Mouse (Mus musculus): ENCODE results near the gene Ak5. TPM values are rescaled to one million over a fixed set of nuclear protein-coding genes. Genes with fewer than 3 reads are reported as not detected.

Ak5 gene
- total and polyA plus RNA-seq, 2 experiments from 2014 or later, result 14.6 to 27.2 TPM

GRCm38 (mm10) chr3:152470347-152470746, 197.8 kb downstream of the Ak5 start:
- 84% methylated on average over 10 of the region's 10 CpGs for WGBS

GRCm38 (mm10) chr3:152469423-152470200, 198.5 kb downstream of the Ak5 start:
- no peak for ATAC-seq

More at GRCm38 (mm10) chr3:152470347-152470746, 197.8 kb downstream of the Ak5 start:
- DNase-seq, result no peak
- Histone ChIP-seq H3K36me3 (ENCODE audit: insufficient read depth) (no peaks in the 10 kb centered on the region), H3K4me1 (ENCODE audit: insufficient read depth) (no peaks in the 10 kb centered on the region), H3K27ac (ENCODE audit: low read depth, low read length) (no peak overlapping the region), H3K9me3 (ENCODE audit: low read length) (no peaks in the 10 kb centered on the region), H3K9ac (no peak overlapping the region), H3K4me2 (ENCODE audit: low read depth) (no peak overlapping the region), H3K27me3 (ENCODE audit: insufficient read depth, low read length) (no peaks in the 10 kb centered on the region), H3K4me3 (ENCODE audit: low read depth, low read length) (no peak overlapping the region)
- TF ChIP-seq CTCF (IDR thresholded peaks at IDR 0.05; ENCODE audit: low read depth), result no peak
- no peak for ATAC-seq

DNA sequence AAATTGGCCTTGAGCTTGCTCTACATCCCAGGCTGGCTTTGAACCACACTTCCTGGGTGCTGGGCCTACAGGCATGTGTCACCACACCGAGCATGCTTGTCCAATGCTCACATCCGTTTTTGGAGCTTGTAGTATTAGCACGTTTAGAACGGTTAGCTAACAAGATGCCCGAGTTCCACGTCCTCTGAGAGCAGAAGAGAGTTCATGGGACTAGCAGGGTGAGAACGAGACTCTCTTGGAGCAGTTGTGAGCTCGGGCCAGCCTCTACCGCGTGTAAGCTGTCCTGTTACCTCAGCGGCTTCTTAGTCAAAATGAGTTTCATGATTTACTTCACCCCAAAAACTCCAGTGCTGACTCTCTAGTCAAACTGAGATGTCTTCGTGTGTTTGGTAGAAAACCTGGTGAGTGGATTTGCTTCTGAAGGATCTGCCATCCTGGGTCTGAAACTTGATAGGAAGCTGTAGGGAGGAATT, 199.6 kb downstream of the Ak5 start:
- WGBS, result 86% methylated on average over 12 of the region's 12 CpGs
- Histone ChIP-seq H3K4me3 (ENCODE audit: low read depth, low read length) (no peak overlapping the region), H3K27ac (ENCODE audit: low read depth, low read length) (no peak overlapping the region), H3K4me2 (ENCODE audit: low read depth) (no peak overlapping the region), H3K4me1 (ENCODE audit: insufficient read depth) (no peaks in the 10 kb centered on the region), H3K9ac (no peak overlapping the region), H3K27me3 (ENCODE audit: insufficient read depth, low read length) (no peaks in the 10 kb centered on the region), H3K9me3 (ENCODE audit: low read length) (no peaks in the 10 kb centered on the region), H3K36me3 (ENCODE audit: insufficient read depth) (no peaks in the 10 kb centered on the region)
- no peak for TF ChIP-seq CTCF (IDR thresholded peaks at IDR 0.05; ENCODE audit: low read depth)
- no peak for DNase-seq
- ATAC-seq, result no peak

More at GRCm38 (mm10) chr3:152469423-152470200, 198.5 kb downstream of the Ak5 start:
- WGBS, result 79% methylated on average over 18 of the region's 18 CpGs
- DNase-seq, result no peak
- Histone ChIP-seq H3K27me3 (ENCODE audit: insufficient read depth, low read length) (no peaks in the 10 kb centered on the region), H3K4me3 (ENCODE audit: low read depth, low read length) (no peak overlapping the region), H3K27ac (ENCODE audit: low read depth, low read length) (no peak overlapping the region), H3K9ac (no peak overlapping the region), H3K4me2 (ENCODE audit: low read depth) (no peak overlapping the region), H3K4me1 (ENCODE audit: insufficient read depth) (no peaks in the 10 kb centered on the region), H3K36me3 (ENCODE audit: insufficient read depth) (no peaks in the 10 kb centered on the region), H3K9me3 (ENCODE audit: low read length) (no peaks in the 10 kb centered on the region)
- no peak for TF ChIP-seq CTCF (IDR thresholded peaks at IDR 0.05; ENCODE audit: low read depth)

GRCm38 (mm10) chr3:152468032-152468431, 200.1 kb downstream of the Ak5 start:
- Histone ChIP-seq H3K9ac (no peak overlapping the region), H3K4me3 (ENCODE audit: low read depth, low read length) (no peak overlapping the region), H3K27ac (ENCODE audit: low read depth, low read length) (no peak overlapping the region), H3K4me1 (ENCODE audit: insufficient read depth) (no peaks in the 10 kb centered on the region), H3K9me3 (ENCODE audit: low read length) (no peaks in the 10 kb centered on the region), H3K27me3 (ENCODE audit: insufficient read depth, low read length) (no peaks in the 10 kb centered on the region), H3K4me2 (ENCODE audit: low read depth) (no peak overlapping the region), H3K36me3 (ENCODE audit: insufficient read depth) (no peaks in the 10 kb centered on the region)
- TF ChIP-seq CTCF (IDR thresholded peaks at IDR 0.05; ENCODE audit: low read depth), result no peak
- ATAC-seq, result no peak
- WGBS, result 89% methylated on average over 8 of the region's 8 CpGs
- DNase-seq, result no peak

DNA sequence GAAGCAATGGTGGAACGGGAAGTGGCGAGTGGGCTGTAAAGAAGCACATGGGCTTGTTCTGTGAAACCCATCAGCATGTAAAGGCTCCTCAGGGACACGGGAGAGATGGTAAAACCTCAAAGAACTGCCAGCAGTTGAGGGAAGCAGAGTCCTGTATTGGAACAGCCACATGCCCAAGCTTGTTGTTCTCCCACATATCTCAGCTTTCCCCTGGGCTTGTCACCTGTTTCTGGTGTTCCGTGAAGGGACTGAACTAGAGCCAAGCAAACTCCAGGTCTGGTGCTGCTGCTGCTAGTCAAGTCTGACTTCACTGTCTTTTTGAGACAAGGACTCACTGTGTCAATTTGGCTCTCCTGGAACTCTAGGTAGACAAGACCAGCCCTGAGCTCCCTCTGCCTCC, 200.8 kb downstream of the Ak5 start:
- Histone ChIP-seq H3K4me1 (ENCODE audit: insufficient read depth) (no peaks in the 10 kb centered on the region), H3K27me3 (ENCODE audit: insufficient read depth, low read length) (no peaks in the 10 kb centered on the region), H3K9me3 (ENCODE audit: low read length) (no peaks in the 10 kb centered on the region), H3K36me3 (ENCODE audit: insufficient read depth) (0 out of 2 replicates have a peak, but pooled peaks cover under 1% of the 10 kb centered on the region), H3K27ac (ENCODE audit: low read depth, low read length) (no peak overlapping the region), H3K9ac (no peak overlapping the region), H3K4me3 (ENCODE audit: low read depth, low read length) (no peak overlapping the region), H3K4me2 (ENCODE audit: low read depth) (no peak overlapping the region)
- 91% methylated on average over 4 of the region's 4 CpGs for WGBS
- no peak for TF ChIP-seq CTCF (IDR thresholded peaks at IDR 0.05; ENCODE audit: low read depth)
- no peak for DNase-seq
- ATAC-seq, result no peak

DNA sequence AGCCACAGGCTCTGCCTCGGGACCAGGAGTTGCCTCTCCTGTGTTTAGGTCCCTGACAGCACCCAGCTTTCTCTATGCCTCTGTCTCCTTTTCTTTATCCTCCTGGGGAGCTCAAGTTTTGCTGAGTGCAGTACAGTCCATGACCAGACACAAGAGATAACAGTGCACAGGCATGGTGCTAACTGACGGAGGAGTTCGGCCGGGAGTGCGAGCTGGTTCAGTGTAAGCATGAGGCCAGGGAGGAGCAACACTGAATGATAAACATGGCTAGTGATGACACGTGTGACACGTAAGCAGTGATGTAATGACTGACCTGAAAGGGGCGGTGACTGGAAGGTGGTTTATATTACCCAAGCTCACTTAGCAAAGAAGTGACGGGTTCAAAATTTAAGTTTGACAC, 201.3 kb downstream of the Ak5 start:
- H3K36me3 ChIP-seq (ENCODE audit: insufficient read depth), result 0 out of 2 replicates have a peak, but pooled peaks cover 4% of the 10 kb centered on the region
- H3K9me3 ChIP-seq (ENCODE audit: low read length), result no peaks in the 10 kb centered on the region
- ATAC-seq (no peak), DNase-seq (no peak)
- no peak for TF ChIP-seq CTCF (IDR thresholded peaks at IDR 0.05; ENCODE audit: low read depth)
- WGBS, result 93% methylated on average over 9 of the region's 9 CpGs
- H3K4me3 ChIP-seq (ENCODE audit: low read depth, low read length), result no peak overlapping the region
- H3K27me3 ChIP-seq (ENCODE audit: insufficient read depth, low read length), result no peaks in the 10 kb centered on the region
- H3K4me1 ChIP-seq (ENCODE audit: insufficient read depth), result no peaks in the 10 kb centered on the region
- no peak overlapping the region for H3K9ac ChIP-seq
- H3K27ac ChIP-seq (ENCODE audit: low read depth, low read length), result no peak overlapping the region
- H3K4me2 ChIP-seq (ENCODE audit: low read depth), result no peak overlapping the region

- Histone ChIP-seq H3K27me3 (ENCODE audit: insufficient read depth, low read length) (no peaks in the 10 kb centered on the region), H3K9ac (no peak overlapping the region), H3K4me3 (ENCODE audit: low read depth, low read length) (no peak overlapping the region), H3K4me2 (ENCODE audit: low read depth) (no peak overlapping the region), H3K4me1 (ENCODE audit: insufficient read depth) (no peaks in the 10 kb centered on the region), H3K36me3 (ENCODE audit: insufficient read depth) (0 out of 2 replicates have a peak, but pooled peaks cover 4% of the 10 kb centered on the region), H3K27ac (ENCODE audit: low read depth, low read length) (no peak overlapping the region), H3K9me3 (ENCODE audit: low read length) (no peaks in the 10 kb centered on the region)
- TF ChIP-seq CTCF (IDR thresholded peaks at IDR 0.05; ENCODE audit: low read depth), result no peak
- WGBS, result 87% methylated on average over 5 of the region's 6 CpGs
- no peak for ATAC-seq
- no peak for DNase-seq
Observed at GRCm38 (mm10) chr3:152465338-152465737, 202.8 kb downstream of the Ak5 start.

Data from forebrain, postnatal 0 days (tissue).